Mouse (Mus musculus): ENCODE measurements around the gene Bgn. TPM values are rescaled to one million over a fixed set of nuclear protein-coding genes. Genes with fewer than 3 reads are reported as not detected.
A peak's percentile ranks its signal among the peaks of the same experiment; 100 is the strongest.

The Bgn gene
- polyA plus RNA-seq, 1 experiment from 2014 or later = 192 TPM

DNA sequence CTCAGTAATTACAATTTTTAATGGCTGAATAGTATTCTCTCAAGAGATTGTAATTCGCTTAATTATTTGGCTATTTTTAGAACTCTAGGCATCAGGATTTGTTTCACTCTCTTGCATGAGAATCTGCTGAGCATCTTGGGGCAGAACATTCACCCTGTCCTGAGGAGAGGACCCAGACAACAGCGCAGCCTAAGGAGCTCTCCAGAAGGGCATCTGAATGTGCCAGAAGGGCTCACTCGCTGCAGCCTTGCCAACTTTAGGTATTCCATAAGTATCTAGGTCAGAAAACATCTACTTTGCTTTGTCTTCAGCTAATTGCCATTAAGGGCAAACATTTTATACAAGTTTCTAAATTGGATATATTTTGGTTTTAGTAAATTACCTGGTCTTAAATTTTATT lies 25.8 kb downstream of the Bgn start:
- H3K9me3 ChIP-seq (ENCODE audit: low read depth, low read length) = no peaks in the 10 kb centered on the region
- no peak overlapping the region for H3K9ac ChIP-seq
- ATAC-seq (ENCODE audit: insufficient read depth) (no peak), DNase-seq (no peak)
- peaks cover 3% of the 10 kb centered on the region; the same call in 1 of the 2 replicates for H3K27me3 ChIP-seq (ENCODE audit: insufficient read depth, low read length)
- no peak for TF ChIP-seq CTCF (IDR thresholded peaks at IDR 0.05; ENCODE audit: low read depth)
- H3K27ac ChIP-seq (ENCODE audit: low read depth) = no peak overlapping the region
- H3K4me2 ChIP-seq = no peak overlapping the region
- H3K4me3 ChIP-seq (ENCODE audit: low read depth, low read length) = no peak overlapping the region
- no peaks in the 10 kb centered on the region for H3K4me1 ChIP-seq (ENCODE audit: insufficient read depth)
- 74% methylated on average over 3 of the region's 3 CpGs for WGBS
- H3K36me3 ChIP-seq (ENCODE audit: insufficient read depth) = no peaks in the 10 kb centered on the region

DNA sequence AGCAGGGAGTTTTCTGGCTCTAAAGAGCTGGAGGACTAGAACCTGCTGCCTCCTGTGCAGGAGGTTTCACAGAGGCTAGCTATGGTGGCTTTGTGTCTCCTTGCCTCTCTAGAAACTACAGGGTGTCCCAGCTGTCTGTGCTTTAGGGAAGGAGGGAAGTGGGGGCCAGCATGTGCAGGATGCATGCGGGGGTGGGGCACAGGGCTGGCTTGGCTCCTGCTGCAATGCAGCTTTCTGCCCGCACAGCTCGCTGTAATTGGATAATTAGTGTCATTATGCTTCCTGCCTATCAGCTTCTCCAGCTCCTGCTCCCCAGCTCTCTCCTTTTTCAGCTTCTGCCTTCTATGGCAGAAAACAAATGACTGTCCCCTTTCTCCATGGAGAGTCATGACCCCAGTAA lies 29.5 kb downstream of the Bgn start:
- H3K4me2 ChIP-seq = no peak overlapping the region
- H3K27ac ChIP-seq (ENCODE audit: low read depth) = no peak overlapping the region
- DNase-seq (no peak), ATAC-seq (ENCODE audit: insufficient read depth) (no peak)
- H3K27me3 ChIP-seq (ENCODE audit: insufficient read depth, low read length) = no peaks in the 10 kb centered on the region
- H3K9ac ChIP-seq = no peak overlapping the region
- H3K4me1 ChIP-seq (ENCODE audit: insufficient read depth) = no peaks in the 10 kb centered on the region
- 39% methylated on average over 3 of the region's 3 CpGs for WGBS
- H3K9me3 ChIP-seq (ENCODE audit: low read depth, low read length) = no peaks in the 10 kb centered on the region
- H3K4me3 ChIP-seq (ENCODE audit: low read depth, low read length) = no peak overlapping the region
- TF ChIP-seq CTCF (IDR thresholded peaks at IDR 0.05; ENCODE audit: low read depth) = no peak
- H3K36me3 ChIP-seq (ENCODE audit: insufficient read depth) = no peaks in the 10 kb centered on the region

GRCm38 (mm10) chrX:73516556-73516955 lies 33.2 kb downstream of the Bgn start:
- H3K27ac ChIP-seq (ENCODE audit: low read depth) = no peak overlapping the region

GRCm38 (mm10) chrX:73517060-73517600 lies 33.7 kb downstream of the Bgn start:
- ATAC-seq (ENCODE audit: insufficient read depth) (no peak), DNase-seq (no peak)

More at GRCm38 (mm10) chrX:73516556-73516955, 33.2 kb downstream of the Bgn start:
- Histone ChIP-seq H3K9me3 (ENCODE audit: low read depth, low read length) (no peaks in the 10 kb centered on the region), H3K4me2 (no peak overlapping the region), H3K4me3 (ENCODE audit: low read depth, low read length) (no peak overlapping the region), H3K36me3 (ENCODE audit: insufficient read depth) (no peaks in the 10 kb centered on the region), H3K9ac (no peak overlapping the region), H3K4me1 (ENCODE audit: insufficient read depth) (no peaks in the 10 kb centered on the region), H3K27me3 (ENCODE audit: insufficient read depth, low read length) (no peaks in the 10 kb centered on the region)
- ATAC-seq (ENCODE audit: insufficient read depth) (no peak), DNase-seq (no peak)
- WGBS = 60% methylated on average over 4 of the region's 4 CpGs
- no peak for TF ChIP-seq CTCF (IDR thresholded peaks at IDR 0.05; ENCODE audit: low read depth)

DNA sequence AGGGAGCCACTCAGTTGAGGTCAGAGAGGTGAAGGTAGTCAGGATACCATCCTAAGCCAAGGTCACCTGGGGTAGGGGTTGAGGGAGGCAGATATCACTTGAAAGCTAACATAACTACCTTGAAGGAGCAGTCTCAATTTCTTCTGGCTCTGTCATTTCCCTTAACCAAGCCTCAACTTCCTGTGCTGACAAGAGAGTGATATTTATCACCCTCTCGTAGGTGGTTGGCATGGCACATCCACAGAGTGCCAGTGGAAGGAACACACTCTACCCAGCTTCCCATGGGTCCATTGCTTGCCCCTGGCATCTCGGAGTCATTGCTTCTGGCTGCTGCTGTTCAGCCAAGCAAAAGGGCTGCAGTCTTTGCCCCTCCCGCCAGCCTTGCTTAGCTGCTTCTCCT lies 37.3 kb downstream of the Bgn start:
- Histone ChIP-seq H3K9me3 (ENCODE audit: low read depth, low read length) (no peaks in the 10 kb centered on the region), H3K4me1 (ENCODE audit: insufficient read depth) (no peaks in the 10 kb centered on the region; the same call in 1 of the 2 replicates), H3K36me3 (ENCODE audit: insufficient read depth) (no peaks in the 10 kb centered on the region), H3K27ac (ENCODE audit: low read depth) (no peak overlapping the region), H3K4me3 (ENCODE audit: low read depth, low read length) (no peak overlapping the region), H3K9ac (no peak overlapping the region), H3K4me2 (no peak overlapping the region), H3K27me3 (ENCODE audit: insufficient read depth, low read length) (0 out of 2 replicates have a peak, but pooled peaks cover 3% of the 10 kb centered on the region)
- DNase-seq (no peak), ATAC-seq (ENCODE audit: insufficient read depth) (no peak)
- no peak for TF ChIP-seq CTCF (IDR thresholded peaks at IDR 0.05; ENCODE audit: low read depth)
- WGBS = 71% methylated on average over 3 of the region's 3 CpGs

More at GRCm38 (mm10) chrX:73517060-73517600, 33.7 kb downstream of the Bgn start:
- Histone ChIP-seq H3K27ac (ENCODE audit: low read depth) (no peak overlapping the region), H3K27me3 (ENCODE audit: insufficient read depth, low read length) (no peaks in the 10 kb centered on the region), H3K4me2 (no peak overlapping the region), H3K4me3 (ENCODE audit: low read depth, low read length) (no peak overlapping the region), H3K9me3 (ENCODE audit: low read depth, low read length) (no peaks in the 10 kb centered on the region), H3K36me3 (ENCODE audit: insufficient read depth) (no peaks in the 10 kb centered on the region), H3K4me1 (ENCODE audit: insufficient read depth) (no peaks in the 10 kb centered on the region), H3K9ac (no peak overlapping the region)
- TF ChIP-seq CTCF (IDR thresholded peaks at IDR 0.05; ENCODE audit: low read depth) = no peak

DNA sequence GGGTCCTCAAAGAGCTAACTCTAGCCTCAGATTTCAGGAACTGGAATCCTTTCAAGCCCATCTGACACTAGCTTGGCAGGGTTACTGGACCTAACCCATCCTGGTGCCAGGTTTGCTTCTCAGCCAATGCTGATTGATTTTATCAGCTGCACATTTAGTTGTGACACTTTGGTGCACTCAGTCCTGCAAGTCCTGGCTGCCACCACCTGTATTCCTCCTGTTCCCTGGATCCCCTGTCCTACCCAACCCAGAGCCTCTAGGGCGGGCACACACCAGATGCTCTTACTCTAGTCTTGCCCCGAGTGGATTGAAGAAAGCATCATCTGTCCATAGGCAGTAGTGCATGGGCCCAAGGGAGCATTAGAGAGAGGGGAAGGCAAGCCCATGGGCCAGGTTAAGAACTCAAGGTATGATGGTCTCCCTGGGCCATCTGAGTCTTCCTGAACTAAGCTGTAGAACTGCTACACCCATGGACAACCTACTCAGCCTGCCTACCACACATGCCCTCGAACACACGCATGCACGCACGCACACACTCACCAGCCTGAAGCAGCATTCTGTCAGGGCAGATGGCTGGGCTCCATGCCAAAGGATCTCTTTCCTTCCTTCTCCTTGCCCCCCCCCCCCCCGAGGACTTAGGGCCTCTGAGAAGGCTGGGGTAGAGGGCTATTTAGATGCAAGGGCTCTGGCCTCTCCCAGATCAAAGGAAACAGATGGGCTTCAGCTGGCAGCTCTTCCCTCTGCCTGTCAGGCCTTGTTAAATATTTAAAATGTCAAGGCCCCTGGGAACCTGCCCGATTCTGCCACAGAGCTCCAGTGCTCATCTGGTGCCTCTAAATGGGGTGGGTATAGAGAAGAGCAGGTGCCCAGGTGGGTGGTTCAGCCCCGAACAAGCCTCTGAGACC lies 41.2 kb downstream of the Bgn start:
- Histone ChIP-seq H3K27ac (ENCODE audit: low read depth) (no peak overlapping the region), H3K4me1 (ENCODE audit: insufficient read depth) (no peaks in the 10 kb centered on the region; the same call in 1 of the 2 replicates), H3K9ac (no peak overlapping the region), H3K36me3 (ENCODE audit: insufficient read depth) (no peaks in the 10 kb centered on the region), H3K27me3 (ENCODE audit: insufficient read depth, low read length) (0 out of 2 replicates have a peak, but pooled peaks cover 3% of the 10 kb centered on the region), H3K9me3 (ENCODE audit: low read depth, low read length) (no peaks in the 10 kb centered on the region), H3K4me3 (ENCODE audit: low read depth, low read length) (no peak overlapping the region), H3K4me2 (no peak overlapping the region)
- no peak for TF ChIP-seq CTCF (IDR thresholded peaks at IDR 0.05; ENCODE audit: low read depth)
- DNase-seq (peak; percentile 48), ATAC-seq (ENCODE audit: insufficient read depth) (peak; percentile 44; the same call in 1 of the 2 replicates)
- WGBS = 54% methylated on average over 8 of the region's 9 CpGs

Measured in lung, embryonic 14.5 days (tissue).